Mouse (Mus musculus): ENCODE measurements at regions not wholly inside any gene's neighbourhood (a gene's known extent, or its start where the extent isn't known, plus 50 kb on each side); places are given as distances from the start of the nearest gene placed in this dataset.

DNA sequence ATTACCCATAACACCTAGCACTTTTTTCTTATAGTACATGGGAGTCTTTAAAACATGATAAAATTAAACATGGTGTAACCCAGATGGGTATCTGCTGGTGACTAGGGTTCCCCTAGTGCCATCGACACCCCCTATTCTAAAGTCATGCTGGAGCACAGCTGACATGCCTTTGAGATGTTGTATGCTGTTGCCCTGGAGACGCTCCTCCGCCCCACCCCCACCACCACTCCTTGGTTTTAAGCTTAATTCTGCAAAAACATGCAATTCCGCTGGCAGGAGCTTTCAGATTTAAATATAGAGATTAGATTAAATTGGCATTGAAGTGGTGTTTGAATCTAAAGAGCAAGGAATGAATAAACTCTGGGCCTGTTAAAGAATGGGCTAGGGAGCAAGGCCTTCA lies 210.6 kb upstream of the Fam19a5 start:
- DNase-seq (ENCODE audit: low spot score in 2 of 2) = peak in 1 of 2 experiments; percentile 65
- intact Hi-C loops (cut with DNase I) = no loop called here

GRCm38 (mm10) chr15:87334430-87334829 lies 209.7 kb upstream of the Fam19a5 start:
- peak in 1 of 2 experiments; percentile 20 for DNase-seq (ENCODE audit: low spot score in 2 of 2)
- intact Hi-C loops (cut with DNase I) = no loop called here

- DNase-seq (ENCODE audit: low spot score in 2 of 2) = no peak
- intact Hi-C loops (cut with DNase I) = no loop called here
Measured at GRCm38 (mm10) chr15:87335324-87335723, 208.8 kb upstream of the Fam19a5 start.

DNA sequence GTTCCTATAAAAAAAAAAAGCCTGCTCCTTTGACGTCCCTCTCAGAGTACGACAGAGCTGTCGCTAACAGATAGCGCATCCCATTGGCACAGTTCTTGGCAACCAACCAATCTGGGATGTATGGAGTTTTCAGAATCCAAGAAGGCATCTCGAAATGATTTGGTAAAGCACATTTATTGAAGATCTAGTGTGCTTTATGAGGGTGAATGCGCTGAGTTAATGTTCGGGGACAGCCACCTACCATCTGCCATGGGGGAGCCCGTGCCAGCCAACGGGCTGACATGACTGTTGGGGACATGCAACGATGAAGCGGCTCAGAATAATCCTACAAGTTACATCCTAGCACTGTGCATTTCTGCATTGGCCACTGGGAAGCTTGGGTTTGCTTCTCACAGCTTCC lies 208.4 kb upstream of the Fam19a5 start:
- peak in 1 of 2 experiments; percentile 54 for DNase-seq (ENCODE audit: low spot score in 2 of 2)
- intact Hi-C loops (cut with DNase I) = no loop called here

- peak in 1 of 2 experiments; percentile 43 for DNase-seq (ENCODE audit: low spot score in 2 of 2)
- intact Hi-C loops (cut with DNase I) = loop anchor here (5.0 kb wide), 1 partner anchor 202 kb away; the partner anchor contains the start of gene Fam19a5
Measured at GRCm38 (mm10) chr15:87339904-87340303, 204.2 kb upstream of the Fam19a5 start.

DNA sequence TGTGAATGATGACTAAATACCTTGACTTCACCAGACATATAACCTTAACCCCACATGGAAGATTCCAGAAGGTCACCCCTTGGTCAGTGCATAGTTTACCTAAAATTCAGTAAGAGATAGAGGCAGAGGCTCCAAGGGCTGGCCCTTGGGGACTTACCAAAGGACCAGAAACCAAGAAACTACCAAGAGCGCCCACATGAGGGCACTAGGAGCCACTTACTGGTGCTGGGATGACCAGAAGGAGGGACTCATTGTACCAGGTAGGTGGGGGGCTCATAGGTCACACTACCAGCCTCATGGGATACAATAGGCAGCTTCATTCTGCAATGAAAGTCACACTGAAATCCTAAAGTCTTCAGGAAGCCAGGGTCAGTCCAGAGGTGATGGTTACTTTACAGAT lies 201.4 kb upstream of the Fam19a5 start:
- no peak for DNase-seq (ENCODE audit: low spot score in 2 of 2)
- intact Hi-C loops (cut with DNase I) = loop anchor here (5.0 kb wide), 1 partner anchor 200 kb away; the partner anchor contains the start of gene Fam19a5

DNA sequence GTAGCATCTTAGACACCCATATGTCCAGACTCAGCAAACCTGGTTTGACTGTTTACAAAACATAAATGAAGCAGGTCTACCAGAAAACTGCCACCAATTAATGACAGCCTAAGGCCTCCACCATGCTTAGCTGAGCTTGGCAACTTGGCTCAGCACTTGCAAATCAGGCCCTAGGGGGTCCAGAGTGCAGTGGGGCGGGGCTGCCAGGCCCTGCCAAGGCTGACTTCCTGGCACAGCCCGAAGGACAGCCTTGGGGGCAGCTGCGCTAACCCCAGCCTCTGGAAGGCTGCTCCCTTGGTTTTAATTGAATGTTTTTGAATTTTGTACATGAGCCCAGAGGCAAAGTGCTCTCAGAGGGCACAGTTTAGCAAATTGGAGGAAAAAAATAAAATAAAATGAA lies 198.3 kb upstream of the Fam19a5 start:
- intact Hi-C loops (cut with DNase I) = no loop called here
- no peak for DNase-seq (ENCODE audit: low spot score in 2 of 2)

DNA sequence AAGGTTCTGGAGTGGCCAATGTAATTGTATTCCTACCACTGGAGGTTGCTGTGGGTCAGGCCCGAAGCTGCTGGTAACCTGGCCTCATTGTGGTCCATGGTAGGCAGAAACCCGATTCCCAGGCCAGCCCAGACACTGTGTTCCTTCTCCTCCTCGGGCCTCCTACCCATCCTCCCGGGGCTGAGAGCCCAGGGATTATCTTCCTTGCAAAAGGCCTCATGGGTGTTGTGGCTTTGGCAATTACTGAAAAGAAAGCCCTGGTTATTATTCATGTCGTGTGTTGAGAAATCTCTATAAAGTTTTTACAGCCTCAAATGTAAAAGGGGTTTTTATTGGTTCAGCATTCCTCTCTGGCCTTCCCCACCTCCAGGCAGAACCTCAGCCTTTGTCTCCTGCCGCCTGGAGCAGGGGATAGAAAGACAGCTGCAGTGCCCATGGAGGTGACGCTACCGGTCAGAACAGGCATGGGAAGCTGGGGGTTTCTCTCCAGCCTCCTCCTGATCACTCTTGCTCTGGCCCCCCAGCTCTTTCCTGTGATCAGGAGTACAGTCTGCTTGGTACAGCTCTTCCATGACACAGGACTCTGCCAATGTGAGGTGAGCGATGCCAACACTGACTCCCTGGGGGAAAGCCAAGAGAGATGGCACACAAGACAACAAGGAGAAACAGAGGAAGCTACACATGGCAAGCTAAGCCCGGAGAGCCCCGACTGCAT lies 194.4 kb upstream of the Fam19a5 start:
- DNase-seq (ENCODE audit: low spot score in 2 of 2) = no peak
- intact Hi-C loops (cut with DNase I) = no loop called here

- intact Hi-C loops (cut with DNase I) = no loop called here
- no peak for DNase-seq (ENCODE audit: low spot score in 2 of 2)
Measured at GRCm38 (mm10) chr15:87352812-87353211, 191.3 kb upstream of the Fam19a5 start.

GRCm38 (mm10) chr15:87353886-87354285 lies 190.2 kb upstream of the Fam19a5 start:
- DNase-seq (ENCODE audit: low spot score in 2 of 2) = no peak
- intact Hi-C loops (cut with DNase I) = no loop called here

DNA sequence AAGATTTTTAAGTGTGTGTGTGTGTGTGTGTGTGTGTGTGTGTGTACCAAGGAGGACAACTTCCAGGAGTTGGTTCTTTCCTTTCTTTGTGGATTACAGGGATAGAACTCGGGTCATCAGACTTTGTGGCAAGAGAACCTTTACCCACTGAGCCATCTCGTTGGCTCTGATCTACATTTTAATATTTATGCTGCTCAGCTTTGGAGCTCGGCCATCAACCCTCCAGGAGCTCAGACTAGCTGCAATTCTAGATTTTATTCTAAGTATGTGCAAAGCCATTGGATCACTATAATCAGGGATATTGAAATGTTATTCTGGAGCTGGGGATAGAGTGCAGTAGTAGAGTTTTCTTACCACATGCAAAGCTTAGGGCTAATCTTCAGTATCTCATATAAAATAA lies 183.6 kb upstream of the Fam19a5 start:
- intact Hi-C loops (cut with DNase I) = no loop called here
- no peak for DNase-seq (ENCODE audit: low spot score in 2 of 2)

- no peak for DNase-seq (ENCODE audit: low spot score in 2 of 2)
- intact Hi-C loops (cut with DNase I) = loop anchor here (5.0 kb wide), 1 partner anchor 176 kb away; the partner anchor contains the start of gene Fam19a5
Measured at GRCm38 (mm10) chr15:87365712-87366361, 178.3 kb upstream of the Fam19a5 start.

- DNase-seq (ENCODE audit: low spot score in 2 of 2) = no peak
- intact Hi-C loops (cut with DNase I) = loop anchor here (5.0 kb wide), 1 partner anchor 175 kb away; the partner anchor contains the start of gene Fam19a5
Measured at GRCm38 (mm10) chr15:87367381-87367780, 176.7 kb upstream of the Fam19a5 start.

DNA sequence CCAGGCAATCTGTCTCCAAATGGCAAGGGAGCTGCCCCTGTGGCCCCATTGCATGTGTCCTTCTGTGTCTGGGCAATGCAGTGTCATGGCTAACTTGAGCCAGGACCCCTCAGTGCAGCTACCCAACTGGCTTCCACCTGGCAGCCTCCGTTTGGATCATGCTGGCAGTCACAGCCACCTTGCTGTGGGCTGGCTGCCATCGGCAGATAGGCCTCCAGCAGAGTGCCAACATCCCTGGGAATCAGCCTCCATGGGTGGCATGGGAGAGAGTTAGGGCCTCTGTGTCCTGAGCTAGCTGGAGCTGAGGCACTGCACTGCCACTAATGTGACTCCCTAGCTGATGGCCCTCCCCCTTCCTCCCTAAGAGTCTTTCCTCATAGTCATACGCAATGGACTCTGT lies 174.7 kb upstream of the Fam19a5 start:
- DNase-seq (ENCODE audit: low spot score in 2 of 2) = no peak
- intact Hi-C loops (cut with DNase I) = loop anchor here (5.0 kb wide), 1 partner anchor 173 kb away; the partner anchor contains the start of gene Fam19a5

DNA sequence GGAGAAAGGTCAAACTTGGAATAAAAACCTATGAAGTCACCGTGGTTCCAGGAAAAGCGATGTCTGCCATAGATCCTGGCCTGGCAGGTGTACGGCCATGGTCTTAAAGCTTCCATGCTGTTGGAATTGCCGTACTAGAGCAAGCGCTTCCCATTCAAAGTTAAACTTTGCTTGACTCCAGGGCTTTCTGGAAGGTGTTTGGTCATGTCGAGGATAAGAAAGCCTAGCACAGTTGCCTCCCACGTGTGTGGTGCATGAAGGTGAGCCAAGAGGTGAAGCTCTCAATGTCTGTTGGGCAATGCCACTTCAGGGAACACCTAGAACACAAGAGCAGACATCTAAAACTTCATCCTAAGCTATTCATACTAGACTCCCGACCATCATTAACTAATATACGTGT lies 174.3 kb upstream of the Fam19a5 start:
- DNase-seq (ENCODE audit: low spot score in 2 of 2) = no peak
- intact Hi-C loops (cut with DNase I) = loop anchor here (5.0 to 10.0 kb wide), 2 partner anchors 172 to 255 kb away; partner anchors contain the start of gene Fam19a5

DNA sequence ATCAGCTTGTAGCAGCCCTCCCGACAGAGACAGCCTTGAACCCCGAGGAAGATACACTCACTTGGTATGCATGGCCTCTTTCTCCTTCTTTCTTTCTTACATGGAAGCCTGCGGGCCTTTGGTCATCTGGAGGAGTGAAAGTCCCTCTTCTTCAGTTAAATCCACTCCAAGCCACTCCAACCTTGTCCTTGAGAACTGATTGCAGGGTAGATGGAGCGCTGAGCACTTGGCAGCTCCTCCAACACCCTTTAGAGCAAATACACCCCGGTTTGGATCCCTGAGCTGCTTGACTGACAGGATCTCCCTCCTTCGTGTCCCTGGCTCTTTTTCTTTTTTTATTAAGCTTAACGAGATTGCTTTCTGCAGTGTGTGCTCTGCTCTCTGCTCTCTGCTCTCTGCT lies 173.3 kb upstream of the Fam19a5 start:
- no peak for DNase-seq (ENCODE audit: low spot score in 2 of 2)

GRCm38 (mm10) chr15:87374670-87375069 lies 169.4 kb upstream of the Fam19a5 start:
- intact Hi-C loops (cut with DNase I) = loop anchor here (10.0 kb wide), 1 partner anchor 250 kb away; no protein-coding TSS in a partner anchor
- DNase-seq (ENCODE audit: low spot score in 2 of 2) = peak; percentile 46 to 47

More for the DNA sequence above, 173.3 kb upstream of the Fam19a5 start:
- intact Hi-C loops (cut with DNase I) = loop anchor here (10.0 kb wide), 1 partner anchor 254 kb away; no protein-coding TSS in a partner anchor

DNA sequence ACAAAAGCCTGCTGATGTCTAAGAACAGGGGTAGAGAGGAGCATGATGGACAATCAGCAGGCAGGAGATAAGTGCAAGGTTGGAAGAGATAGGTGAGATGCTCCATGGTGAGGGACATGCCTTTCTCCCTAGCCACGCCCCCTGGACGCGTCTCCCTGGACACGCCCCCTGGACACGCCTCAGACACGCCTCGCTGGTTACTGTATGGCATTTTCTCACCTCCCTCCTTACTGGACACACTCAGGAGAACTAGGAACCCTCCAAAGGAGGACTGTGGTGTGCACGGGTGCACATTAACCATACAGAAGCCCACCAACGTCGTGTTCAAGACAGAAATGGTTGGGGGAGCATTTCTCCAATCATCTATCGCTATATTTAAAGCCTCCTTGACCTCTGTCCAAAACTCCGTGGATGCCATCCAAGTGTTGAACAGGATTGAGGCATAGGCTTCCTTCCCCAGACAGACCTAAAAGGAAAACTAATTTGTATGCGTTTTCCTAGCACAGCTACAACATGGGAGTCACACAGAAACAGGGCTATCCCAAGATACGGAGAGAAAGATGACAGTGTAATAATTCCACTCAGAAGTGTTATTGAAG lies 168.4 kb upstream of the Fam19a5 start:
- intact Hi-C loops (cut with DNase I) = loop anchor here (10.0 kb wide), 1 partner anchor 249 kb away; no protein-coding TSS in a partner anchor
- DNase-seq (ENCODE audit: low spot score in 2 of 2) = no peak

DNA sequence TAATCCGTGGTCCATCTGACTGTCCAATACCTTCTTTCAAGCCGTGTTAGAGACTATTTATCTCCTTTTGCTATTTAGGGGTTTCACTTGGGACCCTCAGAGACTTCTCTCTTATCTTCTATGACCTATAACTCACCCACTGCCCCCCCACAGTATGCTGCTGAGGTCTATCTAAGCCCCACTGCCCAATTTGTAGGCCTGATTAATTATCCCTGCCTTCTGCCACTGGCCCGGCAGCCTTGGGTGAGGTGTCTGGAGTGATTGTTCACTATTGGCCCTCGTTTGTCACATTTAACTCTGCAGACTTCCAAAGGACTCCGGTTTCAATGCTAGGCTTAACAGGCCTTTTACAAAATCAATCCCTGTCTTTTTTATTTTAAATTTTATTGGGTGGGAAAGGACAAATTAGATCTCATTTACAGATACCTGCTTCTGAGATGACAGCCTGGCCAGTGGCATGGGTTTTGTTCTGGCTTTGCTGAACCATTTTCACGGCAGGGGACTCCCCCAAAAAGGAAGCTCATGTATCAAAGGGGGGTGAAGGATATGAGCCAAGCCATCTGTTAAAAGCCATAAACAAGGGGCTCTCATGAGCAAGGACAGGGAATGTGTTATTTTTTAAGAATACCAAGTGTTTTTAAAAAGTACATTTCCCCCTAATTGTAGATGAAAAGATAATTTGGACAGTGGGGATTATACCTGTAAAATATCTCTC lies 160.4 kb upstream of the Fam19a5 start:
- intact Hi-C loops (cut with DNase I) = no loop called here
- DNase-seq (ENCODE audit: low spot score in 2 of 2) = no peak
